Mouse (Mus musculus): ENCODE results near the gene Ccpg1. TPM values are rescaled to one million over a fixed set of nuclear protein-coding genes. Genes with fewer than 3 reads are reported as not detected.

Ccpg1 gene
- polyA plus RNA-seq, 1 experiment from 2014 or later: 23.6 TPM

- 32% methylated on average over 11 of the region's 11 CpGs for WGBS
- Histone ChIP-seq H3K4me1 (no peaks in the 10 kb centered on the region), H3K36me3 (no peaks in the 10 kb centered on the region), H3K4me2 (replicated peaks) (no peak overlapping the region), H3K27ac (no peak overlapping the region), H3K4me3 (no peak overlapping the region), H3K9ac (no peak overlapping the region), H3K9me3 (no peaks in the 10 kb centered on the region), H3K27me3 (no peaks in the 10 kb centered on the region)
- ATAC-seq (ENCODE audit: low FRiP score, low read depth): no peak
These were observed 16.7 kb upstream of the Ccpg1 start for GRCm38 (mm10) chr9:72968349-72969061.

GRCm38 (mm10) chr9:72969874-72970273 lies 15.4 kb upstream of the Ccpg1 start:
- H3K9ac ChIP-seq: no peak overlapping the region
- H3K4me1 ChIP-seq: no peaks in the 10 kb centered on the region
- H3K4me2 ChIP-seq (replicated peaks): no peak overlapping the region
- no peaks in the 10 kb centered on the region for H3K27me3 ChIP-seq
- H3K4me3 ChIP-seq: no peak overlapping the region
- no peaks in the 10 kb centered on the region for H3K9me3 ChIP-seq
- 66% methylated on average over 7 of the region's 7 CpGs for WGBS
- no peaks in the 10 kb centered on the region for H3K36me3 ChIP-seq
- no peak overlapping the region for H3K27ac ChIP-seq
- ATAC-seq (ENCODE audit: low FRiP score, low read depth): no peak

GRCm38 (mm10) chr9:72972435-72972834 lies 12.8 kb upstream of the Ccpg1 start:
- Histone ChIP-seq H3K36me3 (no peaks in the 10 kb centered on the region), H3K27ac (no peak overlapping the region), H3K27me3 (no peaks in the 10 kb centered on the region), H3K4me1 (no peaks in the 10 kb centered on the region), H3K9me3 (no peaks in the 10 kb centered on the region), H3K4me3 (no peak overlapping the region), H3K9ac (no peak overlapping the region), H3K4me2 (replicated peaks) (no peak overlapping the region)
- no peak for ATAC-seq (ENCODE audit: low FRiP score, low read depth)
- WGBS: 84% methylated on average over 5 of the region's 5 CpGs

GRCm38 (mm10) chr9:72972984-72973383 lies 12.2 kb upstream of the Ccpg1 start:
- Histone ChIP-seq H3K36me3 (no peaks in the 10 kb centered on the region), H3K9me3 (no peaks in the 10 kb centered on the region), H3K4me2 (replicated peaks) (no peak overlapping the region), H3K27me3 (no peaks in the 10 kb centered on the region), H3K4me1 (no peaks in the 10 kb centered on the region), H3K9ac (no peak overlapping the region), H3K27ac (no peak overlapping the region), H3K4me3 (no peak overlapping the region)
- ATAC-seq (ENCODE audit: low FRiP score, low read depth): no peak

- no peak overlapping the region for H3K27ac ChIP-seq
- H3K4me2 ChIP-seq (replicated peaks): no peak overlapping the region
- no peaks in the 10 kb centered on the region for H3K9me3 ChIP-seq
- no peak overlapping the region for H3K9ac ChIP-seq
- 81% methylated on average over 5 of the region's 5 CpGs for WGBS
- ATAC-seq (ENCODE audit: low FRiP score, low read depth): no peak
- no peaks in the 10 kb centered on the region for H3K36me3 ChIP-seq
- H3K4me3 ChIP-seq: no peak overlapping the region
- no peaks in the 10 kb centered on the region for H3K27me3 ChIP-seq
- no peaks in the 10 kb centered on the region for H3K4me1 ChIP-seq
These were observed 10.5 kb upstream of the Ccpg1 start for GRCm38 (mm10) chr9:72974734-72975133.

- no peaks in the 10 kb centered on the region for H3K27me3 ChIP-seq
- no peaks in the 10 kb centered on the region for H3K4me1 ChIP-seq
- H3K4me2 ChIP-seq (replicated peaks): no peak overlapping the region
- no peaks in the 10 kb centered on the region for H3K9me3 ChIP-seq
- ATAC-seq (ENCODE audit: low FRiP score, low read depth): no peak
- H3K27ac ChIP-seq: no peak overlapping the region
- no peak overlapping the region for H3K9ac ChIP-seq
- H3K4me3 ChIP-seq: no peak overlapping the region
- WGBS: 87% methylated on average over 1 of the region's 1 CpGs
- no peaks in the 10 kb centered on the region for H3K36me3 ChIP-seq
These were observed 10.0 kb upstream of the Ccpg1 start for GRCm38 (mm10) chr9:72975242-72975641.

- peaks cover 12% of the 10 kb centered on the region for H3K4me1 ChIP-seq
- H3K4me2 ChIP-seq (replicated peaks): no peak overlapping the region
- peaks cover 14% of the 10 kb centered on the region for H3K27me3 ChIP-seq
- H3K4me3 ChIP-seq: no peak overlapping the region
- H3K9ac ChIP-seq: no peak overlapping the region
- H3K36me3 ChIP-seq: no peaks in the 10 kb centered on the region
- no peaks in the 10 kb centered on the region for H3K9me3 ChIP-seq
- ATAC-seq (ENCODE audit: low FRiP score, low read depth): no peak
- WGBS: 74% methylated on average over 2 of the region's 2 CpGs
- no peak overlapping the region for H3K27ac ChIP-seq
These were observed 2.2 kb upstream of the Ccpg1 start for GRCm38 (mm10) chr9:72983066-72983465.

- Histone ChIP-seq H3K27me3 (peaks cover 14% of the 10 kb centered on the region), H3K9me3 (no peaks in the 10 kb centered on the region), H3K4me2 (replicated peaks) (no peak overlapping the region), H3K36me3 (no peaks in the 10 kb centered on the region), H3K9ac (no peak overlapping the region), H3K4me3 (no peak overlapping the region), H3K27ac (no peak overlapping the region), H3K4me1 (peaks cover 12% of the 10 kb centered on the region)
- no peak for ATAC-seq (ENCODE audit: low FRiP score, low read depth)
- WGBS: 54% methylated on average over 3 of the region's 3 CpGs
These were observed 2.5 kb downstream of the Ccpg1 start for GRCm38 (mm10) chr9:72987703-72988102.

GRCm38 (mm10) chr9:72988706-72989105 lies 3.5 kb downstream of the Ccpg1 start:
- no peaks in the 10 kb centered on the region for H3K36me3 ChIP-seq
- no peak for ATAC-seq (ENCODE audit: low FRiP score, low read depth)

GRCm38 (mm10) chr9:72991420-72991819 lies 6.2 kb downstream of the Ccpg1 start:
- no peak for ATAC-seq (ENCODE audit: low FRiP score, low read depth)
- 88% methylated on average over 2 of the region's 2 CpGs for WGBS
- Histone ChIP-seq H3K36me3 (no peaks in the 10 kb centered on the region), H3K9me3 (no peaks in the 10 kb centered on the region), H3K27me3 (peaks cover 13% of the 10 kb centered on the region), H3K4me3 (no peak overlapping the region), H3K4me1 (no peaks in the 10 kb centered on the region), H3K4me2 (replicated peaks) (no peak overlapping the region), H3K9ac (no peak overlapping the region), H3K27ac (no peak overlapping the region)

More at GRCm38 (mm10) chr9:72988706-72989105, 3.5 kb downstream of the Ccpg1 start:
- H3K27me3 ChIP-seq: peaks cover 14% of the 10 kb centered on the region
- 85% methylated on average over 5 of the region's 5 CpGs for WGBS
- H3K4me3 ChIP-seq: no peak overlapping the region
- no peak overlapping the region for H3K4me2 ChIP-seq (replicated peaks)
- H3K4me1 ChIP-seq: peaks cover 12% of the 10 kb centered on the region
- H3K9ac ChIP-seq: no peak overlapping the region
- H3K9me3 ChIP-seq: no peaks in the 10 kb centered on the region
- H3K27ac ChIP-seq: no peak overlapping the region

- no peaks in the 10 kb centered on the region for H3K9me3 ChIP-seq
- WGBS: 86% methylated on average over 5 of the region's 5 CpGs
- no peak for ATAC-seq (ENCODE audit: low FRiP score, low read depth)
- H3K4me1 ChIP-seq: no peaks in the 10 kb centered on the region
- no peak overlapping the region for H3K9ac ChIP-seq
- no peak overlapping the region for H3K27ac ChIP-seq
- peaks cover 1% of the 10 kb centered on the region; the same call in 1 of the 2 replicates for H3K27me3 ChIP-seq
- no peak overlapping the region for H3K4me3 ChIP-seq
- no peak overlapping the region for H3K4me2 ChIP-seq (replicated peaks)
- no peaks in the 10 kb centered on the region for H3K36me3 ChIP-seq
These were observed 7.3 kb downstream of the Ccpg1 start for GRCm38 (mm10) chr9:72992576-72992975.

- no peak overlapping the region for H3K4me3 ChIP-seq
- no peaks in the 10 kb centered on the region for H3K36me3 ChIP-seq
- H3K4me1 ChIP-seq: no peaks in the 10 kb centered on the region
- H3K4me2 ChIP-seq (replicated peaks): no peak overlapping the region
- no peaks in the 10 kb centered on the region for H3K9me3 ChIP-seq
- H3K27me3 ChIP-seq: no peaks in the 10 kb centered on the region
- no peak for ATAC-seq (ENCODE audit: low FRiP score, low read depth)
- no peak overlapping the region for H3K27ac ChIP-seq
- no peak overlapping the region for H3K9ac ChIP-seq
These were observed 10.9 kb downstream of the Ccpg1 start for GRCm38 (mm10) chr9:72996167-72996566.

- H3K36me3 ChIP-seq: no peaks in the 10 kb centered on the region
- H3K9ac ChIP-seq: no peak overlapping the region
- no peak overlapping the region for H3K4me2 ChIP-seq (replicated peaks)
- 36% methylated on average over 7 of the region's 7 CpGs for WGBS
- H3K27me3 ChIP-seq: no peaks in the 10 kb centered on the region
- no peak overlapping the region for H3K4me3 ChIP-seq
- H3K4me1 ChIP-seq: no peaks in the 10 kb centered on the region
- H3K9me3 ChIP-seq: no peaks in the 10 kb centered on the region
- ATAC-seq (ENCODE audit: low FRiP score, low read depth): no peak
- H3K27ac ChIP-seq: no peak overlapping the region
These were observed 11.6 kb downstream of the Ccpg1 start for GRCm38 (mm10) chr9:72996806-72997205.

All from limb, embryonic 13.5 days (tissue).